Mouse (Mus musculus) forebrain, embryonic 13.5 days (tissue): ENCODE measurements around the gene Atp1a1. TPM values are rescaled to one million over a fixed set of nuclear protein-coding genes. Genes with fewer than 3 reads are reported as not detected.

Experiments used
- ATAC-seq: fragments of 200-750 bp; cut with Nextera tagmentation; 2 replicates; pipeline ENCODE4 v1.8.0; 2017
- H3K27ac ChIP-seq: fragments of 300-500 bp; sonication (generic); 2 replicates; pipeline ENCODE4 v1.5.1; 2015; ENCODE audit warnings: inconsistent platforms, mild to moderate bottlenecking, moderate library complexity
- H3K27me3 ChIP-seq: fragments of 300-500 bp; sonication (generic); 2 replicates; pipeline ENCODE4 v1.6.1; 2015; ENCODE audit warnings: mild to moderate bottlenecking, inconsistent platforms
- H3K36me3 ChIP-seq: fragments of 300-500 bp; sonication (generic); 2 replicates; pipeline ENCODE4 v1.6.1; 2015; ENCODE audit warnings: mild to moderate bottlenecking, inconsistent platforms; ENCODE audit not compliant: poor library complexity, severe bottlenecking
- H3K4me1 ChIP-seq: fragments of 300-500 bp; sonication (generic); 2 replicates; pipeline ENCODE4 v1.6.1; 2015; ENCODE audit warnings: inconsistent platforms
- H3K4me2 ChIP-seq: fragments of 300-500 bp; sonication (generic); 2 replicates; pipeline ENCODE4 v1.6.1; 2015; ENCODE audit warnings: inconsistent platforms, mild to moderate bottlenecking, moderate library complexity
- H3K4me3 ChIP-seq: fragments of 300-500 bp; sonication (generic); 2 replicates; pipeline ENCODE4 v1.5.1; 2015; ENCODE audit warnings: mild to moderate bottlenecking, inconsistent platforms
- H3K9ac ChIP-seq: fragments of 300-500 bp; sonication (generic); 2 replicates; pipeline ENCODE4 v1.6.1; 2015; ENCODE audit warnings: mild to moderate bottlenecking, inconsistent platforms
- H3K9me3 ChIP-seq: fragments of 300-500 bp; sonication (generic); replicated peaks from 2 replicates; pipeline ENCODE4 v1.6.1; 2016; ENCODE audit warnings: inconsistent platforms
- WGBS: fragments of 180-500 bp; shearing (Covaris S2); methylation state at CpG from one replicate; pipeline ENCODE4 v1.1.7; 2015; 5-methylcytosine and 5-hydroxymethylcytosine counted together
- polyA plus RNA-seq: library from polyadenylated mRNA; unstranded; fragments of >200 nt; fragmentation: Nextera tagmentation; extraction: Ambion mirVana; gene quantifications from 2 replicates; pipeline ENCODE4 v1.2.1, GENCODE M21; 2015

Gene Atp1a1
- polyA plus RNA-seq, 1 experiment from 2014 or later, result 32.5 TPM

DNA sequence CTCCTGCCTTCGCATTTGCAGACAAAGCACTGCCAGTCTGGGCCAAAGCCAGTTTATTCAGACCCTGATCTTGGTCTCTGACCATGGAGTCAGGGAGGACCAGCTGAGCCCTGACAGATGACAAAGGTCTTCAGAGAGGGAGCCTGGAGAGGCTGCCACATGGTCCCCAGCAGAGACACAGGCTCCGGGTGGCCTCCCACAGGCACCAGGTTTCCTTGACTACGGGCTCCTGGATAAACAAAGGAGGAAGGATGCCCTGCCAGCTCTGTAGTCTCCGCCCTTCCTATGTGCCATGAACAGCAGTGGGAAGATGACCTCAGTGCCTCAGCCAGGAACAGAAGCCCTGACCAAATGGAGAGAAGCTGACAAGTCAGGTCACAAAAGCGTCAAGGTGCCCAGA lies 27.1 kb downstream of the Atp1a1 start:
- Histone ChIP-seq H3K4me1 (peaks cover 15% of the 10 kb centered on the region), H3K4me2 (no peak overlapping the region), H3K9me3 (no peaks in the 10 kb centered on the region), H3K36me3 (peaks cover 80% of the 10 kb centered on the region), H3K27me3 (no peaks in the 10 kb centered on the region), H3K9ac (no peak overlapping the region), H3K4me3 (no peak overlapping the region), H3K27ac (peak overlapping the region; percentile 28)
- peak; percentile 55 for ATAC-seq
- 55% methylated on average over 5 of the region's 5 CpGs for whole genome bisulfite sequencing

DNA sequence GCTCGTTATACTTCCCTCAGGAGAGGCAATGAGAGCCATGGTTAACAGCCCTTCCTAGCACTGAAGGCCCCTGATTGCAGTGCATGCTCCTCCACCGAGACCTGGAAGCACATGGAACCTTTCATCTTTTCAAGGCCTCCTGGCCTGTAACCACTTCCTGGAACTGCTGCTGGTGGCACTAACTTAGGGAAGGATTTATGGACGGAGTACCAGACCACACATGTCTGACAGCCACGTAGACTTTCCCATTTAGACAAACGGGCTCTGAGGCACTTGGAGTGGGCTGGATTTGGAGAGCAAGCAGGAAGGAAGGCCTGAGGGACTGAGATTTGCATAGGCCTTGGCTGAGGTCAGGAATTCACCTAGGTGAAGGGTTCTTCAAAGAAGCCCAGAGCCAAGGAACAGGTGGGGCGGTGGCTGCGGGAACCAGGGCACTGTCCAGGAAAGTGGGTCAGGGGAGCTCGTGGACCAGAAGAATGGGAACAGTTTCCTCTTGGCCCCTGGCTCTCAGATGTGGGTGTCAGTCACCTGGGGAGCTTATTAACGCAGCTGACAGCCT lies 28.9 kb downstream of the Atp1a1 start:
- WGBS, result 89% methylated on average over 9 of the region's 9 CpGs

DNA sequence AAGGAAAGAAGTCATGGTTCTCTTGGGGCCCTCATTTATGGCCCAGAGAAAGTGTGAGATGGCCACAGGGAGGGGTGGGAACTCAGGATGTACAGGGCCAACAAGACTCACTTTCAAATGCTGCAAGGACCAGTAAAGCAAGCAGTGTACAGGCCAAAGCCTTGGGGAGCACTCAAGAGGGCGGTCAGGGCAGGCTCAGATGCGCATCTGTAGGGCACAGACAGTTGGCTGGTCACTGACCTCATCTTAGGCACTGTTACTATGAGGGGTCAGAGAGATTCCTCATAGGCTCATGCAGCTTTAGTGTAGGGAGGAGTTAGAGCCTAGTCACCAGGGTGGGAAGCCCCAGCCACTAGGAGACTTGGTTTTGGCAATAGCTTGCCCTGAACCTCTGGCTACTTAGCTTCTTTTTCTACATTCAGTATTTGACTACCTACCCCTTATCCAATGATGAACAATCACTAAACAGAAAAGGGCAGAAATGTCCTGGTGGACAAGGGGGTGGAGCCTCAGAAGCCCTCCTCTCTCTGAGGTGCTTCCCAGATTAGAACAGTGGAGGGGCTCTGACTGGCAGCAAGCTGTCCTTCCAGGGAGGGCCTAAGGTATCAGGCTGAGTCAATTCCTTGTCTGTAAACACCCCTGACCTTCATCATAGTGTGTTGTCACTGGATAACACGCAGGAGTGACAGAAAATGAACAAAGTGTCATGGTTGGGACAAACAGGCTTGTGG lies 29.9 kb downstream of the Atp1a1 start:
- Histone ChIP-seq H3K4me3 (no peak overlapping the region), H3K27me3 (no peaks in the 10 kb centered on the region), H3K27ac (no peak overlapping the region), H3K36me3 (peaks cover 53% of the 10 kb centered on the region), H3K4me1 (peaks cover 31% of the 10 kb centered on the region), H3K4me2 (no peak overlapping the region), H3K9me3 (no peaks in the 10 kb centered on the region), H3K9ac (no peak overlapping the region)
- ATAC-seq, result no peak
- 85% methylated on average over 3 of the region's 3 CpGs for WGBS

More for the DNA sequence above, 28.9 kb downstream of the Atp1a1 start:
- Histone ChIP-seq H3K4me3 (no peak overlapping the region), H3K4me1 (peaks cover 31% of the 10 kb centered on the region), H3K27me3 (no peaks in the 10 kb centered on the region), H3K9ac (no peak overlapping the region), H3K4me2 (no peak overlapping the region), H3K36me3 (peaks cover 62% of the 10 kb centered on the region), H3K9me3 (no peaks in the 10 kb centered on the region), H3K27ac (no peak overlapping the region)
- ATAC-seq, result no peak

DNA sequence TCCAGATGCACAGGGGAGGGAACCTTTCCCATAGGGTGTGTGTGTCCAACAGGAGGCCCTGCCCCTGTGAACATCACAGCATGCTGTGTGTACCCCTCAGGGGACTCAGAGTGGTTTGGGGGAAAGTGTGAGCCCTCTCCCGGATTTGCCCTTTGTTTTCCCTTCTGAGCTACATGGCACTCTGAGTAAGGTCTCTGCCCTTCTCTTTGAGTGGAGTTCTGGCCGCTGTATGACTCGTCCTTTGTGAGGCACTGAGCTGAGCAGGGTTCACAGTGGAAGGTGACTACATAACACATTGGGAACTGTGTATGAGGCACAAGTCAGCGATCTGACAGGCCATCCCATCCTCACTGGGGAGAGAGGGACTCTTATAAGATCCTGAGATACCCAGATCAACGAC lies 31.5 kb downstream of the Atp1a1 start:
- H3K27ac ChIP-seq, result no peak overlapping the region
- WGBS, result 63% methylated on average over 5 of the region's 5 CpGs
- no peak for ATAC-seq
- no peaks in the 10 kb centered on the region for H3K27me3 ChIP-seq
- no peak overlapping the region for H3K4me2 ChIP-seq
- peaks cover 31% of the 10 kb centered on the region for H3K4me1 ChIP-seq
- H3K36me3 ChIP-seq, result peaks cover 36% of the 10 kb centered on the region
- H3K4me3 ChIP-seq, result no peak overlapping the region
- no peaks in the 10 kb centered on the region for H3K9me3 ChIP-seq
- no peak overlapping the region for H3K9ac ChIP-seq

DNA sequence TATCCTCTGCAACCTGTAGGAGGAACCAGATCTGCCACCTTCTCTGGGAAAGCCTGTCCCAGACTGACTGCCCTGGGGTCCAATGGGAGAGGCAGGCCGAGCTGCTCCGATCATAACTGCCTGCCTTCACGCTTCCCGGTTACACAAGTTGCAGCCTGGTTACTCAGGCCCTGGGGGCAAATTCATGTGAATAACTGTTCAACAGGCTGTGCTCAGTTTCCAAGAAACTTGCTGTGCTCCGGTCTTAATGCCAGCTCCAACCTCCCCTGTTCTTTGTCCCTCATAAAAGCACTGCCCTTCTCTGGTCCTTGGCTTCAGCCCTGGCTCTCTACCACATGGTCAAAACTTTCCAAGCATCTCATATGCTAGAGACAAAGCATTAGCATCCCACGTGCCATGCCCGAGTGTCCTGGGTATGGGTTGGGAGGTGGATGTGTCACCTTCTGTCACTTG lies 32.3 kb downstream of the Atp1a1 start:
- Histone ChIP-seq H3K36me3 (peaks cover 28% of the 10 kb centered on the region), H3K9ac (no peak overlapping the region), H3K4me2 (no peak overlapping the region), H3K4me3 (no peak overlapping the region), H3K27me3 (no peaks in the 10 kb centered on the region), H3K9me3 (no peaks in the 10 kb centered on the region), H3K4me1 (peaks cover 25% of the 10 kb centered on the region), H3K27ac (peak overlapping the region; percentile 51)
- ATAC-seq, result peak; percentile 53; the same call in 1 of the 2 replicates
- WGBS, result 36% methylated on average over 7 of the region's 7 CpGs

DNA sequence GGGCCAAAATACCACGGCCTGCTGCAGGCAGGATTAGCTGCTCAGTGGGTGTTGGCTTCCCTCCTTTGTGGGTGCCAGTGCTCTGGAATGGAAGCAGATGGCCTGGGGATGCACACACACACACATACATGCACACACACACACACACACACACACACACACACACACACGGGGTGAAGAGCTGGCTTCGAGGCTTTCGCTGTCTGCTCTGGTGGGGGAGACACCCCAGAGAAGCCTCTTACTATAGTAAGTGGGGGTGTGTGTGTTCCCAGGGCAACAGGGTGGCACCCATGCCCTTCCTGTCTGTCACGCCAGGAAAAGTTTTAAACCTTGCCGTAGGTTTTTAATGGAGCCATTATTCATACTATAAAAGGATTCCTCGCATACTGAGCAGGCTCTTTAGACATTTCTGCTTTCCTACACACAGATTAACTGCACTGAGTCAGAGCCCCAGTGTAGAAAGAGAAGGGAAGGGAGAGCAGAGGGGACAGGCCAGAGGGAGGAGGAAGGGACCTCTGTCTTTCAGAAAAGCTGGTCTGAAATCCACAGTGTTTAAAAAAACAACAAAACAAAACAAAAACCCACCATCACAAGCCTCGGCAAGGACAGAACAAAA lies 32.9 kb downstream of the Atp1a1 start:
- no peaks in the 10 kb centered on the region for H3K9me3 ChIP-seq
- H3K4me1 ChIP-seq, result peaks cover 22% of the 10 kb centered on the region
- H3K4me2 ChIP-seq, result peak overlapping the region; percentile 11; the same call in 1 of the 2 replicates
- H3K27me3 ChIP-seq, result no peaks in the 10 kb centered on the region
- H3K36me3 ChIP-seq, result peaks cover 23% of the 10 kb centered on the region
- H3K4me3 ChIP-seq, result no peak overlapping the region
- 18% methylated on average over 8 of the region's 8 CpGs for WGBS
- H3K9ac ChIP-seq, result no peak overlapping the region
- peak overlapping the region; percentile 51 for H3K27ac ChIP-seq
- peak; percentile 58; the same call in 1 of the 2 replicates for ATAC-seq

DNA sequence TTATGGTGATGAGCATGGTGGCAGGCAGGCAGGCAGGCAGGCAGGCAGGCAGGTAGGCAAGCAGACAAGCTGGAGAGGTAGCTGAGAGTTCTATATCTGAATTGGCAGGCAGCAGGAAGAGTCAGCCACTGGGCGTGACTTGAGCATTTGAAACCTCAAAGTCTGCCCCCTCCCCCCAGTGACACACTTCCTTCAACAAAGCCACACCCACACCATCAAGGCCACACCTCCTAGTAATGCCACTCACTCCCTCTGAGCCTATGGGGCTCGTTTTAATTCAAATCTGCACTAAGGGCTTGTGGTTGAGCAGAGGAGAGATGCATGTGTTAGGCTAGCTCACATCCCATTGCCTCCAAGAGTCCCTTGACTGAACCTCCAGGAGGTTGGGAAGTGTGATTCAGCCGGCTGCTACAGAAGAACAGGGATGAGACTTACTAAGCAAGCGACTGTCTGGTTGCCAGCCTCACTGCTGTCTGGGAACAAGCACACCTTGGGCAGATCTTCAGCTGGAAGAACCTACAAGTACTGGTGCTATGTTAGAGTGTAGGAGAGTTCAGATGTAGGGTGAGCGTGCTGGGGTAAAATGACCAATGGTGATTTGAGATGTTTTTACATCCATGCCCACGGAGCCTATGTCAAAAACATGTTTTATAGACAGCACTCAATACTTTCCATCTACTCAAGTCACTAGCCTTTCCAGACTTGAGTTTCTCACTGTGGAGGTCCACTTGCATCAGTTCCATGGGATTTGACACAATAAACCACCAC lies 33.6 kb downstream of the Atp1a1 start:
- Histone ChIP-seq H3K9ac (no peak overlapping the region), H3K4me1 (peaks cover 22% of the 10 kb centered on the region), H3K4me2 (no peak overlapping the region), H3K9me3 (no peaks in the 10 kb centered on the region), H3K27me3 (no peaks in the 10 kb centered on the region), H3K4me3 (no peak overlapping the region), H3K27ac (0 out of 2 replicates have a peak overlapping the region, but pooled peaks have one; percentile 51), H3K36me3 (peaks cover 16% of the 10 kb centered on the region)
- 81% methylated on average over 6 of the region's 6 CpGs for WGBS
- no peak for ATAC-seq

DNA sequence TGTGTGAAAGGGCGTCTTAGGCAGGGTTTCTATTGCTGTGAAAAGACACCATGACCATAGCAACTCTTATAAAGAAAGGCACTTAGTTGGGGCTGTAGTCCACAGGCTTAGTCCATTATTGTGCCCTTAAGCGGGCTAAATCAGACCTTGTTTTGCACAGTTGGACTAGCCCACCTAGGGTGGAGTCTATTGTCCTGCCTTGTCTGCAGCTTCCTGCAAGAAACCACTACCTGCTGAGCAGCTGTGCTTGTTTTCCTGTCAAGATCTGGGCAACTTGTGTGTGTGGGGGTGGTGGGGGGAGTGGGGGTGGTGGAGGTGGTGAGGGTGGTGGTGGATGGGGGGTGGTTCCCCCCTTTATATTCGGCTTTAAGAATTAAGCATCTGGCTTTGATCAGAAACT lies 34.2 kb downstream of the Atp1a1 start:
- 64% methylated on average over 3 of the region's 3 CpGs for WGBS
- no peak overlapping the region for H3K4me2 ChIP-seq
- H3K36me3 ChIP-seq, result peaks cover 9% of the 10 kb centered on the region
- H3K27me3 ChIP-seq, result no peaks in the 10 kb centered on the region
- no peak overlapping the region for H3K4me3 ChIP-seq
- no peak overlapping the region for H3K27ac ChIP-seq
- no peak for ATAC-seq
- no peaks in the 10 kb centered on the region for H3K9me3 ChIP-seq
- H3K9ac ChIP-seq, result no peak overlapping the region
- H3K4me1 ChIP-seq, result peaks cover 22% of the 10 kb centered on the region

DNA sequence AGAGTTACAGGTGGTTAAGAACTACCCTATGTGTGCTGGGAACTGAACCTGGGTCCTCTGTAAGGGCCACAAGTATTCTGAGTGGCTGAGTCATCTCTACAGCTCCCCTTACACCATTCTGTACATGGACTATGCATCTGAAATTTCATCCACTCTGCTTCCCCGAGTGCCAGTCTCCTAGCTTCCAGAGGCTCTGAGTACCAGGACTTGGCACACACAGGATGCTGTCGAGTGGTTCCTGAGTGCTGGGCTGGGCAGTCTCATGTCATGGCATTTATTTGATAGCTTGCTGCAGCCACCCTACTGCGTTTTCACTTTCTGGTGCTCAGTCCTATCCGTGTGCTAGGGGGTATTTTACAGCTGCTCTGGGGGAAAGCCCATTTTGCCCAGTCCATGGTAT lies 35.9 kb downstream of the Atp1a1 start:
- no peaks in the 10 kb centered on the region for H3K36me3 ChIP-seq
- peaks cover 22% of the 10 kb centered on the region for H3K4me1 ChIP-seq
- no peak overlapping the region for H3K4me3 ChIP-seq

DNA sequence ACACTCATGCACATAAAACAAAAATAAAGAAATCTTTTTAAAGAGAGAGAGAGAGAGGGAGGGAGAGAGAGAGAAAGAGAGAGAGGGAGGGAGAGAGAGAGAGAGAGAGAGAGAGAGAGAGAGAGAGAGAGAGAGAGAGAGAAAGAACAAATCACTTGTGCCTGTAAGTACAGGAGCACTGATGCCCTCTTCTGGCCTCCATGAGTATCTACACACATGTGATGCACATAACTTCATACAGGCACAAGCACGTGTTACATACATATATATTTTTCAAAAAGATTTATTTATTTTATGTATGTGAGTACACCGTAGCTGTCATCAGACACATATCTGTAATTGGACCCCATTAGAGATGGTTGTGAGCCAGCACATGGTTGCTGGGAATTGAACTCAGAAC lies 40.5 kb downstream of the Atp1a1 start:
- Histone ChIP-seq H3K9ac (no peak overlapping the region), H3K27me3 (peaks cover 3% of the 10 kb centered on the region; the same call in 1 of the 2 replicates), H3K27ac (no peak overlapping the region), H3K4me2 (no peak overlapping the region), H3K9me3 (no peaks in the 10 kb centered on the region), H3K36me3 (no peaks in the 10 kb centered on the region), H3K4me3 (no peak overlapping the region), H3K4me1 (peaks cover 28% of the 10 kb centered on the region)
- no peak for ATAC-seq
- WGBS, result 96% methylated on average over 2 of the region's 2 CpGs

More for the DNA sequence above, 35.9 kb downstream of the Atp1a1 start:
- Histone ChIP-seq H3K4me2 (no peak overlapping the region), H3K9ac (no peak overlapping the region), H3K27me3 (no peaks in the 10 kb centered on the region), H3K27ac (no peak overlapping the region), H3K9me3 (no peaks in the 10 kb centered on the region)
- no peak for ATAC-seq
- 90% methylated on average over 4 of the region's 4 CpGs for WGBS

DNA sequence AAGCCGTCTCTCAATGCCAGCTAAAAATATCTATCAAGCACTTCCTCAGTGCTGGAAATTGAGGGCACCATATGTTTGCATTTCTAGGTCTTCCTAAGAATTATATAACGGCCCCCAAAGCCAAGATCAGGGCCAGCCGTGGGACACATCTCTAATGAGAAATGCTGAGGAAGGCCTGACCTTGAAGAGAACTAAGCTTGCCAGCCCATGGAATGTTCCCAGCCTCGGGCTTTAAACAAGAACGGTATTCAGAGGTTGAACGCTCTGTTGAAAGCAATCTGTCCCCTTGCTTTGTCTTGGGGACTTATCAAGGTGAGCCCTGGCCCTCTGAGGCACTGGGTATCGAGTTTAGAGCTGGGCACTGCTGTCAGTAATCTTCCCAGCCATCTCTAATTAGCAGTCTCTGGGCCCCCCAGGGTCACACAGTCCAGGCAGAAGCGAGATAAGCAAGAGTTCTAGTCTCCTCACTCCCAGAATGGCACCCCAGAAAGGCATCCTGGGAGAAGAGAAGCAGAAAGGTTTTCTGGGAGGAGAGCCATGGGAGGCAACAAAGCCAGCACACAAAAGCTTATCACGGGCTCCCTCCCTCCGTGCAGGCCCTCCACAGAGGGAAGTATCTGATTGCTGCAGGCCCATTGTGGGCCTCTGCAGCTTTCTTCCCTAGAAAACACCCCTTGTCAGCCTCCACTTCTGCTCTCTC lies 41.8 kb downstream of the Atp1a1 start:
- H3K4me2 ChIP-seq, result no peak overlapping the region
- ATAC-seq, result no peak
- H3K4me1 ChIP-seq, result peaks cover 28% of the 10 kb centered on the region
- no peaks in the 10 kb centered on the region for H3K9me3 ChIP-seq
- no peaks in the 10 kb centered on the region for H3K36me3 ChIP-seq
- no peak overlapping the region for H3K9ac ChIP-seq
- WGBS, result 21% methylated on average over 10 of the region's 10 CpGs
- no peak overlapping the region for H3K27ac ChIP-seq
- H3K4me3 ChIP-seq, result no peak overlapping the region
- peaks cover 3% of the 10 kb centered on the region; the same call in 1 of the 2 replicates for H3K27me3 ChIP-seq
